Mouse (Mus musculus) stomach, postnatal 0 days (tissue): ENCODE measurements around the gene Fblim1. TPM values are rescaled to one million over a fixed set of nuclear protein-coding genes. Genes with fewer than 3 reads are reported as not detected.

Source experiments
- ATAC-seq: fragments of 200-750 bp; cut with Nextera tagmentation; 2 replicates; pipeline ENCODE4 v1.8.0; 2017; ENCODE audit not compliant: low FRiP score, low TSS enrichment
- DNase-seq: peaks from one replicate; pipeline ENCODE4 v3.0.0-alpha.2; 2016; ENCODE audit warnings: low spot score
- H3K27ac ChIP-seq: fragments of 300-500 bp; sonication (generic); replicated peaks from 2 replicates; pipeline ENCODE4 v1.5.1; 2014; ENCODE audit warnings: mild to moderate bottlenecking, control low read depth
- H3K27me3 ChIP-seq: fragments of 300-500 bp; sonication (generic); 2 replicates; pipeline ENCODE4 v1.6.1; 2014; ENCODE audit warnings: low read length; ENCODE audit not compliant: control insufficient read depth, insufficient read depth
- H3K36me3 ChIP-seq: fragments of 300-500 bp; sonication (generic); 2 replicates; pipeline ENCODE4 v1.6.1; 2014; ENCODE audit warnings: low read length, mixed read lengths; ENCODE audit not compliant: control insufficient read depth, insufficient read depth
- H3K4me1 ChIP-seq: fragments of 300-500 bp; sonication (generic); replicated peaks from 2 replicates; pipeline ENCODE4 v1.6.1; 2014; ENCODE audit warnings: antibody characterized with exemption; ENCODE audit not compliant: control insufficient read depth, insufficient read depth
- H3K4me2 ChIP-seq: fragments of 300-500 bp; sonication (generic); replicated peaks from 2 replicates; pipeline ENCODE4 v1.6.1; 2014; ENCODE audit warnings: low read depth, mild to moderate bottlenecking, control low read depth, moderate library complexity
- H3K4me3 ChIP-seq: fragments of 300-500 bp; sonication (generic); 2 replicates; pipeline ENCODE4 v1.5.1; 2014; ENCODE audit warnings: low read depth, low read length, control low read depth
- H3K9ac ChIP-seq: fragments of 300-500 bp; sonication (generic); 2 replicates; pipeline ENCODE4 v1.6.1; 2014; ENCODE audit warnings: mild to moderate bottlenecking, low read length, control low read depth, mixed read lengths
- H3K9me3 ChIP-seq: fragments of 300-500 bp; sonication (generic); 2 replicates; pipeline ENCODE4 v1.6.1; 2016; ENCODE audit warnings: low read length; ENCODE audit not compliant: control insufficient read depth
- CTCF ChIP-seq: IDR thresholded peaks from 2 replicates; pipeline ENCODE4 v1.5.1; 2016; ENCODE audit warnings: antibody characterized with exemption, low read depth, mild to moderate bottlenecking, moderate library complexity
- EP300 ChIP-seq: optimal IDR thresholded peaks from 2 replicates; pipeline ENCODE3; 2016; ENCODE audit warnings: antibody characterized with exemption
- WGBS: fragments of 180-500 bp; shearing (Covaris S2); extraction: QIAGEN DNeasy Blood & Tissue Kit; methylation state at CpG from one replicate; pipeline ENCODE4 v1.1.7; 2014; 5-methylcytosine and 5-hydroxymethylcytosine counted together
- polyA plus RNA-seq: library from polyadenylated mRNA; unstranded; fragments of >200 nt; fragmentation: Nextera tagmentation; extraction: Ambion mirVana; gene quantifications from 2 replicates; pipeline ENCODE4 v1.2.1, GENCODE M21; 2015

Gene Fblim1
- polyA plus RNA-seq, 1 experiment from 2014 or later: 45.1 TPM

GRCm38 (mm10) chr4:141552484-141552883, 53.4 kb downstream of the Fblim1 start:
- H3K9ac ChIP-seq: no peak overlapping the region
- DNase-seq: no peak
- H3K4me3 ChIP-seq: no peak overlapping the region
- H3K36me3 ChIP-seq: no peaks in the 10 kb centered on the region
- ATAC-seq: peak; percentile 80
- no peaks in the 10 kb centered on the region for H3K4me1 ChIP-seq
- no peak overlapping the region for H3K27ac ChIP-seq
- 15% methylated on average over 2 of the region's 2 CpGs for WGBS
- TF ChIP-seq EP300 (no peak), CTCF (no peak)
- no peaks in the 10 kb centered on the region for H3K9me3 ChIP-seq
- no peak overlapping the region for H3K4me2 ChIP-seq
- H3K27me3 ChIP-seq: no peaks in the 10 kb centered on the region

DNA sequence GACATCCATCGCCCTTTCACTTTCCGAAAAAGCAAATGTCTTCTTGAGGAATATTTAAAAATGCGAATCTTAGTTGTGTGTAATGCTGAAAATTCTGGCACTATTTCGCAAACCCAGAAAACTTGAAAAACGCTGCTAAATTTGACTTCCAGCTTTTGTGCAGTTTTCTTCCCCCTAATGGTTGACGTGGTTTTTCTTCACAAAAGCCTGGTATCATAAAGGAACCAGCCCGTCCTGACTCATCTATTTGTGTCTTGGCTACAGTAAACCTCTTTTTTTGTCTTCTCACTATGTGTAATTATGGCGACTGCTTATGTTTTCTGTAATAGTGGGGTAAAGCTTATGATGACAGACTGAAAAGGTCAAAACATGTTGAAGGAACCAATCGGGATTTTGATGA, 58.6 kb downstream of the Fblim1 start:
- 9% methylated on average over 9 of the region's 9 CpGs for WGBS
- no peak for DNase-seq
- TF ChIP-seq EP300 (no peak), CTCF (no peak)

GRCm38 (mm10) chr4:141546334-141547200, 59.3 kb downstream of the Fblim1 start:
- Histone ChIP-seq H3K27me3 (no peaks in the 10 kb centered on the region), H3K9me3 (no peaks in the 10 kb centered on the region), H3K36me3 (no peaks in the 10 kb centered on the region), H3K9ac (peak overlapping the region; percentile 99), H3K4me3 (peak overlapping the region; percentile 55), H3K27ac (peak overlapping the region; percentile 100), H3K4me2 (peak overlapping the region; percentile 50), H3K4me1 (no peaks in the 10 kb centered on the region)
- DNase-seq (peak; percentile 90), ATAC-seq (peak; percentile 86)
- TF ChIP-seq CTCF (peak; percentile 23; the same call in 1 of the 2 replicates), EP300 (peak; percentile 44)
- under 1% methylated on average over 67 of the region's 98 CpGs for WGBS

More for the DNA sequence above, 58.6 kb downstream of the Fblim1 start:
- Histone ChIP-seq H3K36me3 (no peaks in the 10 kb centered on the region), H3K9me3 (no peaks in the 10 kb centered on the region), H3K4me3 (peak overlapping the region; percentile 55), H3K27ac (peak overlapping the region; percentile 100), H3K27me3 (no peaks in the 10 kb centered on the region), H3K4me2 (peak overlapping the region; percentile 50), H3K9ac (peak overlapping the region; percentile 99), H3K4me1 (no peaks in the 10 kb centered on the region)
- no peak for ATAC-seq

- no peaks in the 10 kb centered on the region for H3K36me3 ChIP-seq
- peak overlapping the region; percentile 97 for H3K4me2 ChIP-seq
- H3K4me3 ChIP-seq: peak overlapping the region; percentile 55
- peak overlapping the region; percentile 100 for H3K27ac ChIP-seq
- peak overlapping the region; percentile 99 for H3K9ac ChIP-seq
- H3K27me3 ChIP-seq: no peaks in the 10 kb centered on the region
- H3K9me3 ChIP-seq: no peaks in the 10 kb centered on the region
- DNase-seq (peak; percentile 99), ATAC-seq (peak; percentile 87)
- WGBS: under 1% methylated on average over 49 of the region's 56 CpGs
- H3K4me1 ChIP-seq: no peaks in the 10 kb centered on the region
- no peak for TF ChIP-seq CTCF
- no peak for TF ChIP-seq EP300
Measured at GRCm38 (mm10) chr4:141545743-141546333, 60.1 kb downstream of the Fblim1 start.

DNA sequence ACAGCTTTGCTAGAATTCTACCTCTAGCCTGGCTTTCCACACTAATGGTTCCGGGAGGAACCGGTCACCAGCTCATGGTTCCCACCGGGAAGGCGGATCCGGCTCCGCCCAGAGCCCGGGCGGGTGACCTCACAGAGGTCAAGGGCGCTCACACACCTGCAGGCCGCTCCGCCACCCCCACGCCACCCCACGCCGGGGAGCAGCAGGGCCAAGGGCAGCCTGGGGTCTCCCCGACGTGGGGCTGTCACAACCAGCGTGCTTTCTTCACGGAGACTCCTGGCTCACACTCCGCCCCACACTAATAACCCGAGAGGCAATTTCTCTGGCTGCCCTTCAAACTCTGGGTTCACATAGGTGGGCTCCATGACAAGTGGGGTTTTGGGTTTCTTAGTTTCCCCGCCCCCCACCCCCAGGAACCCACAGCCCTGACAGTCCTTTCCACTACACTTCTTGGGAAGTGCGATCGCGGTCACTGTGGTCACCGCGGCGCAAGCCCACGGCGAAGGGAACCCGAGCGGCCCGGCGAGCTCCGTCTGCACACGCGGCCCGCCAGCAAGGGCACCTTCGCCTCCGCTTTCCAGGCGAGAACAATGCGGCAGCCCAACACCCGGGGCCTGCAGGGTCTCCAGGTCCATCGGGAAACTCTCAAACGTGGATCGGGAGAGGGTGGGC, 60.7 kb downstream of the Fblim1 start:
- peak overlapping the region; percentile 83 for H3K9ac ChIP-seq
- WGBS: under 1% methylated on average over 45 of the region's 45 CpGs
- ATAC-seq: peak; percentile 76
- H3K36me3 ChIP-seq: no peaks in the 10 kb centered on the region
- peak overlapping the region; percentile 55 for H3K4me3 ChIP-seq
- H3K4me2 ChIP-seq: peak overlapping the region; percentile 97
- TF ChIP-seq CTCF (no peak), EP300 (no peak)
- no peaks in the 10 kb centered on the region for H3K4me1 ChIP-seq
- H3K27ac ChIP-seq: peak overlapping the region; percentile 99
- no peaks in the 10 kb centered on the region for H3K27me3 ChIP-seq
- peak; percentile 89 for DNase-seq
- no peaks in the 10 kb centered on the region for H3K9me3 ChIP-seq
